8 mouse cellular contexts compared by ENCODE assay signal in the genomic region with DNA sequence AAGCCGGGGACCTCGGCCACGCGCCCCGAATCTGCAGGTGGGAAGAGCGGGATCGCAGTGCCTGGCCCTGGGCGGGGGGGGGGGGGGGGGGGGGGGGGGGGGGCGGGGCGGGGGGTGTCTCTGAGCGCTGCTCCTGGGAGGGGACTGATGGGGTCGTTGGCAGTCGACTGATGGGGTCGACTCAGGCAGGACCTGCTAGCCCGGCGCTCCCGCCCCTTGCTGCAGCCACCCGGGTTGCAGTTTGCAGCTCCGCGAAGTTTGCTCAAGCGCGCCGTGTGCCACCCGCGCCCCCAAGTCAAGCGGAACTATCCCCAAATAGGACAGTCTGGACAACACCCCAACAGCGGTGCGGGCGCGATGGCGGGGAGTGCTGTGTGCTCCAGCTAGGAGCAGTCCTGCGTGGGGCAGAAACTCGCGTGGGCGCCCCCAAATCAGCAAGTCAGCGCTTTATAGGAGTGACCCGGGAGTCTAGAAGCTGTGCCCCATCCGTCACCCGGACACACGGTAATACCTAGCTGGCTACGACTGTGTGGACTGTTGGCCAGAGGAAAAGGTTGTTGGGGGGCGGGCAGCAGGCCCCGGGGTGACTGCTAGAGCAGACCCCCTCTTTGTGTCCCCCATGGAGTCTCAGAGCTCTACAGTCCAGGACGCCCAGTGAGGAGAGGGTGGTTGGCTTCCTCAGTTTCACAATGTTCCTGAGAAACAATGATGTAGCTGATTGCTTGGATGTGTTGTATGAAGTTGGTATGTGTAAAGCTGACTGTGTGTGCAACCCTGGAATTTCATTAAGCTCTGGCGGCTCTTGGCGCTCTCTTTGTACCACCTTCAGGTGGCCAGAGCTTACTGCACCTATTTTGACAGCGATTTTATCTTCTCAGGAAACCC. TPM values are rescaled to one million over a fixed set of nuclear protein-coding genes. Genes with fewer than 3 reads are reported as not detected.
DNase-seq lines count a peak whose midpoint lies in the region; ATAC-seq and TF ChIP-seq lines count a peak whose summit lies in the region.

No protein-coding gene starts in this region.

- peak; percentile 73 for TF ChIP-seq CTCF in gastrocnemius, adult 2 months (IDR thresholded peaks at IDR 0.05)

- H3K4me1 ChIP-seq in hindbrain, embryonic 16.5 days (ENCODE audit: control insufficient read depth, insufficient read depth, low read depth, low read length) = peaks cover 4% of the 10 kb centered on the region

- no peaks in the 10 kb centered on the region for H3K36me3 ChIP-seq in hindbrain, embryonic 16.5 days (ENCODE audit: control insufficient read depth, insufficient read depth, low read length)

- DNase-seq in CD4-positive, CD25-positive, alpha-beta regulatory T cell, adult 2 months (ENCODE audit: low read depth, low spot score) = peak; percentile 1
- DNase-seq in cerebellum, postnatal 14 days = peak; percentile 56 to 57
- peak; percentile 52 for DNase-seq in gastrocnemius, adult 2 months
- DNase-seq in left cerebral cortex, postnatal 25 days (ENCODE audit: low spot score in 2 of 2) = peak; percentile 31 to 32
- peak; percentile 2 to 10 for DNase-seq in right cerebral cortex, postnatal 36 days (ENCODE audit: low spot score in 2 of 2)

- H3K27ac ChIP-seq in gastrocnemius, adult 2 months = peak overlapping the region; percentile 91
- peak overlapping the region; percentile 75 for H3K27ac ChIP-seq in hindbrain, embryonic 16.5 days (ENCODE audit: low read depth, low read length)

- peak overlapping the region; percentile 75 for H3K9ac ChIP-seq in hindbrain, embryonic 16.5 days (ENCODE audit: low read depth, low read length)

- H3K9me3 ChIP-seq in hindbrain, embryonic 16.5 days (ENCODE audit: control insufficient read depth, low read length) = no peaks in the 10 kb centered on the region

- peak overlapping the region; percentile 99 for H3K4me2 ChIP-seq in hindbrain, embryonic 16.5 days (ENCODE audit: low read length)

- peak overlapping the region; percentile 93 for H3K4me3 ChIP-seq in gastrocnemius, adult 2 months
- peak overlapping the region; percentile 67 for H3K4me3 ChIP-seq in hindbrain, embryonic 16.5 days (ENCODE audit: low read length)

- H3K27me3 ChIP-seq in hindbrain, embryonic 16.5 days (replicated peaks; ENCODE audit: control insufficient read depth, insufficient read depth, low read length) = no peaks in the 10 kb centered on the region

- ATAC-seq in CD4-positive, CD25-positive, alpha-beta regulatory T cell, adult 4 months = no peak
- ATAC-seq in hindbrain, embryonic 16.5 days = peak; percentile 79
- ATAC-seq in megakaryocyte progenitor cell, adult 5-6 weeks (replicated peaks; ENCODE audit: poor library complexity) = peak; percentile 80

- under 1% methylated on average over 36 of the region's 47 CpGs for WGBS in hindbrain, embryonic 16.5 days

- intact Hi-C loops in gastrocnemius, adult 2 months (cut with DNase I) = loop anchor here (1.0 to 5.0 kb wide), 2 partner anchors 168 to 202 kb away; no protein-coding TSS in a partner anchor
- intact Hi-C loops in left cerebral cortex, postnatal 25 days (cut with DNase I) = loop anchor here (2.0 to 5.0 kb wide), 3 partner anchors 44 to 202 kb away; no protein-coding TSS in a partner anchor

RNA-seq across cellular contexts. Expression of a gene that starts 0.6 kb away (rescaled TPM):
- polyA plus RNA-seq in CD4-positive, CD25-positive, alpha-beta regulatory T cell, adult 4 months (2017; shearing (Covaris generic)) = under 1 TPM in 1 of 2 experiments, not detected in 1; 0.05 TPM
- 1 to 10 TPM; 2.7 to 4.9 TPM for total RNA-seq in gastrocnemius, adult 2 months (2021)
- polyA plus RNA-seq in hindbrain, embryonic 16.5 days (2015; fragmentation: Nextera tagmentation; extraction: Ambion mirVana) = 7.1 and 9.0 TPM in 2 replicates
- 10 to 100 TPM; 10.1 to 11.1 TPM for total RNA-seq in left cerebral cortex, postnatal 25 days (2021)
- 0.83 and 1.6 TPM in 2 replicates for total RNA-seq in megakaryocyte progenitor cell, adult 5-6 weeks (2015)
- total RNA-seq in megakaryocyte progenitor cell, adult 5-6 weeks (2017) = 1.3 and 1.6 TPM in 2 replicates

Comparison
In these comparisons a context has a peak if more than half of its experiments do, and no peak if none do; other contexts are left out.
1. DNase-seq: peak in every context shown above with its lines; median percentile 56 in cerebellum, postnatal 14 days; 52 in gastrocnemius, adult 2 months; 32 in left cerebral cortex, postnatal 25 days; 6 in right cerebral cortex, postnatal 36 days; 1 in CD4-positive, CD25-positive, alpha-beta regulatory T cell, adult 2 months.